ENCODE assay signal across 17 mouse cellular contexts in genomic region chr2:61012249-61012828, GRCm38 (mm10). TPM values are rescaled to one million over a fixed set of nuclear protein-coding genes. Genes with fewer than 3 reads are reported as not detected.
DNase-seq lines count a peak whose midpoint lies in the region; ATAC-seq and TF ChIP-seq lines count a peak whose summit lies in the region.
"Had no signal": no experiment of that assay in that cellular context is flagged by ENCODE, and none has a peak within 500 bp of the region (broad histone marks: within the 10 kb centered on the region; RNA-seq: fewer than 3 reads in every experiment).

No protein-coding gene starts in this region.

- H3K4me2 ChIP-seq in hindbrain, embryonic 11.5 days (replicated peaks; ENCODE audit: low read depth, low read length), result no peak overlapping the region
- no peak overlapping the region for H3K4me2 ChIP-seq in forebrain, embryonic 14.5 days (ENCODE audit: low read length)
- H3K4me2 ChIP-seq in hindbrain, embryonic 15.5 days, result no peak overlapping the region
- no peak overlapping the region for H3K4me2 ChIP-seq in midbrain, postnatal 0 days (ENCODE audit: low read depth, low read length, poor library complexity, severe bottlenecking)
- H3K4me2 ChIP-seq: embryonic facial prominence, embryonic 15.5 days; lung, embryonic 14.5 days had no signal

- H3K9ac ChIP-seq in hindbrain, embryonic 11.5 days (ENCODE audit: low read depth, low read length), result no peak overlapping the region
- no peak overlapping the region for H3K9ac ChIP-seq in forebrain, embryonic 14.5 days (ENCODE audit: low read length)
- no peak overlapping the region for H3K9ac ChIP-seq in hindbrain, embryonic 15.5 days
- H3K9ac ChIP-seq in midbrain, postnatal 0 days (replicated peaks; ENCODE audit: low read length, poor library complexity, severe bottlenecking), result no peak overlapping the region
- H3K9ac ChIP-seq: embryonic facial prominence, embryonic 15.5 days; lung, embryonic 14.5 days had no signal

- ATAC-seq in hindbrain, embryonic 11.5 days (ENCODE audit: low FRiP score), result 0 out of 2 replicates have a peak, but pooled peaks have one; percentile 40
- peak; percentile 87 for ATAC-seq in forebrain, embryonic 14.5 days
- peak; percentile 42; the same call in 1 of the 2 replicates for ATAC-seq in hindbrain, embryonic 15.5 days (ENCODE audit: low FRiP score, low read depth)
- ATAC-seq in midbrain, postnatal 0 days (ENCODE audit: low FRiP score), result no peak
- ATAC-seq: inflammation-experienced regulatory T-cells, adult 6 months had no signal

- DNase-seq in hindbrain, embryonic 11.5 days (ENCODE audit: low spot score), result no peak
- DNase-seq in hindbrain, embryonic 10.5 days (ENCODE audit: low spot score), result no peak
- peak; percentile 57 for DNase-seq in forebrain, embryonic 14.5 days (ENCODE audit: low spot score)
- peak; percentile 46 for DNase-seq in midbrain, postnatal 0 days (ENCODE audit: low spot score)
- DNase-seq in right cerebral cortex, adult 18-20 months, result no peak
- DNase-seq in spleen, postnatal 14 days (ENCODE audit: low spot score in 2 of 2), result no peak
- DNase-seq: adrenal gland, postnatal 10 days; B cell, adult 2 months; cerebellum, adult 9-10 months; embryo, embryonic 11 days; gastrocnemius, adult 2 months; spleen, adult 18-20 months had no signal

- 55% methylated on average over 3 of the region's 3 CpGs for WGBS in hindbrain, embryonic 11.5 days
- WGBS in hindbrain, embryonic 10.5 days, result 52% methylated on average over 3 of the region's 3 CpGs
- 3% methylated on average over 3 of the region's 3 CpGs for WGBS in forebrain, embryonic 14.5 days
- WGBS in hindbrain, embryonic 15.5 days, result 29% methylated on average over 3 of the region's 3 CpGs
- 27% methylated on average over 3 of the region's 3 CpGs for WGBS in midbrain, postnatal 0 days

- H3K9me3 ChIP-seq in hindbrain, embryonic 11.5 days (ENCODE audit: control insufficient read depth, low read length), result no peaks in the 10 kb centered on the region
- peaks cover 6% of the 10 kb centered on the region; the same call in 1 of the 2 replicates for H3K9me3 ChIP-seq in hindbrain, embryonic 10.5 days
- H3K9me3 ChIP-seq in forebrain, embryonic 14.5 days (replicated peaks; ENCODE audit: control insufficient read depth, low read length), result no peaks in the 10 kb centered on the region
- H3K9me3 ChIP-seq in hindbrain, embryonic 15.5 days, result no peaks in the 10 kb centered on the region
- H3K9me3 ChIP-seq in midbrain, postnatal 0 days (ENCODE audit: low read length), result no peaks in the 10 kb centered on the region
- H3K9me3 ChIP-seq: embryonic facial prominence, embryonic 15.5 days had no signal

- no peaks in the 10 kb centered on the region for H3K27me3 ChIP-seq in hindbrain, embryonic 11.5 days (ENCODE audit: control insufficient read depth, insufficient read depth, low read length)
- no peaks in the 10 kb centered on the region for H3K27me3 ChIP-seq in hindbrain, embryonic 10.5 days (ENCODE audit: insufficient read depth, poor library complexity, severe bottlenecking)
- no peaks in the 10 kb centered on the region for H3K27me3 ChIP-seq in forebrain, embryonic 14.5 days (replicated peaks; ENCODE audit: control insufficient read depth, insufficient read depth, low read length)
- no peaks in the 10 kb centered on the region for H3K27me3 ChIP-seq in hindbrain, embryonic 15.5 days
- no peaks in the 10 kb centered on the region for H3K27me3 ChIP-seq in midbrain, postnatal 0 days (ENCODE audit: insufficient read depth, low read length)
- H3K27me3 ChIP-seq: embryonic facial prominence, embryonic 15.5 days had no signal

- H3K4me1 ChIP-seq in hindbrain, embryonic 11.5 days (replicated peaks; ENCODE audit: control insufficient read depth, insufficient read depth, low read length), result no peaks in the 10 kb centered on the region
- H3K4me1 ChIP-seq in hindbrain, embryonic 10.5 days (replicated peaks), result no peaks in the 10 kb centered on the region
- H3K4me1 ChIP-seq in forebrain, embryonic 14.5 days (ENCODE audit: control insufficient read depth, insufficient read depth, low read length), result 0 out of 2 replicates have a peak, but pooled peaks cover 5% of the 10 kb centered on the region
- no peaks in the 10 kb centered on the region for H3K4me1 ChIP-seq in hindbrain, embryonic 15.5 days (replicated peaks)
- H3K4me1 ChIP-seq in midbrain, postnatal 0 days (ENCODE audit: insufficient read depth, low read length), result no peaks in the 10 kb centered on the region
- H3K4me1 ChIP-seq: embryonic facial prominence, embryonic 15.5 days had no signal

- no peak overlapping the region for H3K27ac ChIP-seq in hindbrain, embryonic 11.5 days (ENCODE audit: low read depth, low read length)
- no peak overlapping the region for H3K27ac ChIP-seq in hindbrain, embryonic 10.5 days
- no peak overlapping the region for H3K27ac ChIP-seq in forebrain, embryonic 14.5 days (ENCODE audit: low read depth, low read length)
- H3K27ac ChIP-seq in hindbrain, embryonic 15.5 days (replicated peaks), result no peak overlapping the region
- H3K27ac ChIP-seq in midbrain, postnatal 0 days (ENCODE audit: low read depth, low read length), result no peak overlapping the region
- H3K27ac ChIP-seq: embryonic facial prominence, embryonic 15.5 days; gastrocnemius, adult 2 months; macrophage had no signal

- TF ChIP-seq CTCF in midbrain, postnatal 0 days (IDR thresholded peaks at IDR 0.05), result no peak

- no peaks in the 10 kb centered on the region for H3K36me3 ChIP-seq in hindbrain, embryonic 11.5 days (ENCODE audit: control insufficient read depth, insufficient read depth, low read length)
- no peaks in the 10 kb centered on the region for H3K36me3 ChIP-seq in hindbrain, embryonic 10.5 days
- H3K36me3 ChIP-seq in forebrain, embryonic 14.5 days (ENCODE audit: control insufficient read depth, insufficient read depth, low read length), result no peaks in the 10 kb centered on the region
- no peaks in the 10 kb centered on the region for H3K36me3 ChIP-seq in hindbrain, embryonic 15.5 days
- H3K36me3 ChIP-seq in midbrain, postnatal 0 days (ENCODE audit: insufficient read depth, low read length), result no peaks in the 10 kb centered on the region
- H3K36me3 ChIP-seq: embryonic facial prominence, embryonic 15.5 days had no signal

- H3K4me3 ChIP-seq in hindbrain, embryonic 11.5 days (ENCODE audit: low read depth, low read length), result no peak overlapping the region
- no peak overlapping the region for H3K4me3 ChIP-seq in hindbrain, embryonic 10.5 days
- no peak overlapping the region for H3K4me3 ChIP-seq in forebrain, embryonic 14.5 days (ENCODE audit: low read depth, low read length)
- no peak overlapping the region for H3K4me3 ChIP-seq in hindbrain, embryonic 15.5 days
- H3K4me3 ChIP-seq in midbrain, postnatal 0 days (ENCODE audit: low read depth, low read length), result no peak overlapping the region
- H3K4me3 ChIP-seq: embryonic facial prominence, embryonic 15.5 days; gastrocnemius, adult 2 months had no signal

RNA-seq across cellular contexts. Expression of gene Rbms1, which starts 49.3 kb away (rescaled TPM):
- polyA plus RNA-seq in hindbrain, embryonic 11.5 days (2014; fragmentation: Nextera tagmentation; extraction: Ambion mirVana), result 66.7 and 78.6 TPM in 2 replicates
- polyA plus RNA-seq in hindbrain, embryonic 10.5 days (2016; fragmentation: Nextera tagmentation; extraction: Ambion mirVana), result 69.7 and 82.1 TPM in 2 replicates
- polyA plus RNA-seq in forebrain, embryonic 14.5 days (2014; fragmentation: Nextera tagmentation; extraction: Ambion mirVana), result 20.0 and 21.6 TPM in 2 replicates
- polyA plus RNA-seq in hindbrain, embryonic 15.5 days (2015; fragmentation: Nextera tagmentation; extraction: Ambion mirVana), result 75.9 and 77.7 TPM in 2 replicates
- 36.2 and 38.6 TPM in 2 replicates for total RNA-seq in midbrain, postnatal 0 days (2014; rRNA removed)
- polyA plus RNA-seq in midbrain, postnatal 0 days (2015; fragmentation: Nextera tagmentation; extraction: Ambion mirVana), result 40.4 and 40.8 TPM in 2 replicates

Comparison
In these comparisons a context has a peak if more than half of its experiments do, and no peak if none do; other contexts are left out.
1. DNase-seq: peak in forebrain, embryonic 14.5 days (single experiment) and midbrain, postnatal 0 days (single experiment); none in hindbrain, embryonic 11.5 days (single experiment), hindbrain, embryonic 10.5 days (single experiment), right cerebral cortex, adult 18-20 months (single experiment) and spleen, postnatal 14 days (0 of 2).